Mouse (Mus musculus): Measurements from ENCODE around the gene Tmem88.

GRCm38 (mm10) chr11:69447299-69447698 is 49.3 kb upstream of the Tmem88 start:
- TF ChIP-seq CTCF (conservative IDR thresholded peaks at IDR 0.05 in 1 of 2, IDR thresholded peaks at IDR 0.05 in 1 of 2; ENCODE audit: low read depth in 2 of 2, low read length in 2 of 2) (no peak), MXI1 (IDR thresholded peaks at IDR 0.05; ENCODE audit: low read depth, low read length) (0 out of 2 replicates have a peak, but pooled peaks have one; percentile 17), MAFK (IDR thresholded peaks at IDR 0.05; ENCODE audit: insufficient replicate concordance, low read length) (no peak)

Data from CH12.LX (cell line).